Mouse (Mus musculus): ENCODE measurements around the gene Pf4. TPM values are rescaled to one million over a fixed set of nuclear protein-coding genes. Genes with fewer than 3 reads are reported as not detected.

The Pf4 gene
- polyA plus RNA-seq, 1 experiment from 2014 or later: 55.9 TPM

DNA sequence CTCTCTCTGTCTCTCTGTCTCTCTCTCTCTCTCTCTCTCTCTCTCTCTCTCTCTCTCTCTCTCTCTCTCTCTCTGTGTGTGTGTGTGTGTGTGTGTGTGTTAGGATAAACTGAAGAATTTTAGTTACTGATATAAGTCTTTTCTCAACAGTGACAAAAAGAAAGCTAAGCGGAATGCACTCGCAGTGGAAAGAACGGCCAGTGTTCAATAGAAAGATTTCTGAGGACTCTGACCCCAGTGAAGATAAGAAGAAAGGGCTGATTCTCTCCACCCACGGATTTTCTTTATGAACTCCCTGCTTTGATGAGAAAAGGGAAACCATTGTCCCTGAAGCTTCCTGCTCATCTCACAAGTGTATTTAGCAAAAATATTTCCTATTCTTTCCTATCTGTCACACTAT lies 11.9 kb upstream of the Pf4 start:
- H3K9me3 ChIP-seq (ENCODE audit: control insufficient read depth, low read length): no peaks in the 10 kb centered on the region
- no peak overlapping the region for H3K4me3 ChIP-seq (ENCODE audit: low read depth, low read length)
- DNase-seq (ENCODE audit: low spot score): no peak
- no peak overlapping the region for H3K4me2 ChIP-seq (ENCODE audit: low read length)
- H3K4me1 ChIP-seq (replicated peaks; ENCODE audit: control insufficient read depth, insufficient read depth, low read length): peaks cover 20% of the 10 kb centered on the region
- peaks cover 9% of the 10 kb centered on the region for H3K27me3 ChIP-seq (replicated peaks; ENCODE audit: control insufficient read depth, insufficient read depth, low read length)
- H3K9ac ChIP-seq (ENCODE audit: low read length): no peak overlapping the region
- no peak for ATAC-seq (replicated peaks; ENCODE audit: low FRiP score, low TSS enrichment, low read depth)
- H3K27ac ChIP-seq (ENCODE audit: low read depth): no peak overlapping the region
- H3K36me3 ChIP-seq (ENCODE audit: control insufficient read depth, insufficient read depth, low read length): no peaks in the 10 kb centered on the region
- 41% methylated on average over 4 of the region's 4 CpGs for WGBS

DNA sequence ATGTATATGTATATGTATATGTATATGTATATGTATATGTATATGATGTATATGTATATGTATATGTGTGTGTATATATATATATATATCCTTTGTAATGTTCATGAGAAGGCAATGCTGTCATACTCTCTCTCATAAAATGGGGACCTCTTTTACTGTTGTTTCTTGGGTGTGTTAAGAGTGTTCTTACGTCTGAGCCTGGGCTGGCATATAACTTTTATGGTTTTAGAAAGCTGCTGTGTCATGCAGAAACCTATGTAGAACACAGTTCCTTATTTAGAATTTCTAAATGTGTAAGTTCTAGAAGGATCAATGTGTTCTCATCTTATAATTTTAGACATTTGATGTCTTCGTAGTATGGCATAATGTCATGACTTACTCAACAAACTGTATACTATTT lies 11.4 kb upstream of the Pf4 start:
- Histone ChIP-seq H3K27me3 (replicated peaks; ENCODE audit: control insufficient read depth, insufficient read depth, low read length) (peaks cover 9% of the 10 kb centered on the region), H3K4me1 (replicated peaks; ENCODE audit: control insufficient read depth, insufficient read depth, low read length) (peaks cover 20% of the 10 kb centered on the region), H3K27ac (ENCODE audit: low read depth) (no peak overlapping the region), H3K36me3 (ENCODE audit: control insufficient read depth, insufficient read depth, low read length) (no peaks in the 10 kb centered on the region), H3K9ac (ENCODE audit: low read length) (no peak overlapping the region), H3K4me3 (ENCODE audit: low read depth, low read length) (no peak overlapping the region), H3K9me3 (ENCODE audit: control insufficient read depth, low read length) (no peaks in the 10 kb centered on the region), H3K4me2 (ENCODE audit: low read length) (no peak overlapping the region)
- ATAC-seq (replicated peaks; ENCODE audit: low FRiP score, low TSS enrichment, low read depth) (no peak), DNase-seq (ENCODE audit: low spot score) (no peak)
- 87% methylated on average over 2 of the region's 2 CpGs for WGBS

- WGBS: 81% methylated on average over 3 of the region's 3 CpGs
- ATAC-seq (replicated peaks; ENCODE audit: low FRiP score, low TSS enrichment, low read depth): no peak
- DNase-seq (ENCODE audit: low spot score): no peak
These were observed 10.4 kb upstream of the Pf4 start for GRCm38 (mm10) chr5:90761834-90762233.

GRCm38 (mm10) chr5:90763912-90764665 lies 8.1 kb upstream of the Pf4 start:
- WGBS: 73% methylated on average over 12 of the region's 12 CpGs
- no peak overlapping the region for H3K9ac ChIP-seq (ENCODE audit: low read length)
- peaks cover 7% of the 10 kb centered on the region for H3K27me3 ChIP-seq (replicated peaks; ENCODE audit: control insufficient read depth, insufficient read depth, low read length)
- no peak overlapping the region for H3K4me2 ChIP-seq (ENCODE audit: low read length)
- no peaks in the 10 kb centered on the region for H3K36me3 ChIP-seq (ENCODE audit: control insufficient read depth, insufficient read depth, low read length)
- no peaks in the 10 kb centered on the region for H3K9me3 ChIP-seq (ENCODE audit: control insufficient read depth, low read length)
- H3K27ac ChIP-seq (ENCODE audit: low read depth): no peak overlapping the region
- H3K4me1 ChIP-seq (replicated peaks; ENCODE audit: control insufficient read depth, insufficient read depth, low read length): peaks cover 5% of the 10 kb centered on the region
- DNase-seq (ENCODE audit: low spot score): no peak
- no peak overlapping the region for H3K4me3 ChIP-seq (ENCODE audit: low read depth, low read length)
- no peak for ATAC-seq (replicated peaks; ENCODE audit: low FRiP score, low TSS enrichment, low read depth)

More at GRCm38 (mm10) chr5:90761834-90762233, 10.4 kb upstream of the Pf4 start:
- peaks cover 20% of the 10 kb centered on the region for H3K4me1 ChIP-seq (replicated peaks; ENCODE audit: control insufficient read depth, insufficient read depth, low read length)
- no peak overlapping the region for H3K4me3 ChIP-seq (ENCODE audit: low read depth, low read length)
- H3K9me3 ChIP-seq (ENCODE audit: control insufficient read depth, low read length): no peaks in the 10 kb centered on the region
- H3K36me3 ChIP-seq (ENCODE audit: control insufficient read depth, insufficient read depth, low read length): no peaks in the 10 kb centered on the region
- peaks cover 9% of the 10 kb centered on the region for H3K27me3 ChIP-seq (replicated peaks; ENCODE audit: control insufficient read depth, insufficient read depth, low read length)
- H3K4me2 ChIP-seq (ENCODE audit: low read length): no peak overlapping the region
- H3K9ac ChIP-seq (ENCODE audit: low read length): no peak overlapping the region
- H3K27ac ChIP-seq (ENCODE audit: low read depth): no peak overlapping the region

- Histone ChIP-seq H3K4me3 (ENCODE audit: low read depth, low read length) (no peak overlapping the region), H3K4me1 (replicated peaks; ENCODE audit: control insufficient read depth, insufficient read depth, low read length) (no peaks in the 10 kb centered on the region; the same call in 1 of the 2 replicates), H3K9me3 (ENCODE audit: control insufficient read depth, low read length) (no peaks in the 10 kb centered on the region), H3K4me2 (ENCODE audit: low read length) (no peak overlapping the region), H3K27me3 (replicated peaks; ENCODE audit: control insufficient read depth, insufficient read depth, low read length) (no peaks in the 10 kb centered on the region), H3K9ac (ENCODE audit: low read length) (no peak overlapping the region), H3K36me3 (ENCODE audit: control insufficient read depth, insufficient read depth, low read length) (no peaks in the 10 kb centered on the region), H3K27ac (ENCODE audit: low read depth) (no peak overlapping the region)
- 27% methylated on average over 8 of the region's 8 CpGs for WGBS
- ATAC-seq (replicated peaks; ENCODE audit: low FRiP score, low TSS enrichment, low read depth) (no peak), DNase-seq (ENCODE audit: low spot score) (no peak)
These were observed 6.2 kb upstream of the Pf4 start for GRCm38 (mm10) chr5:90765821-90766606.

- Histone ChIP-seq H3K36me3 (ENCODE audit: control insufficient read depth, insufficient read depth, low read length) (no peaks in the 10 kb centered on the region), H3K27me3 (replicated peaks; ENCODE audit: control insufficient read depth, insufficient read depth, low read length) (no peaks in the 10 kb centered on the region), H3K9me3 (ENCODE audit: control insufficient read depth, low read length) (no peaks in the 10 kb centered on the region), H3K4me2 (ENCODE audit: low read length) (no peak within 1 kb of the TSS), H3K27ac (ENCODE audit: low read depth) (no peak within 1 kb of the TSS), H3K4me1 (replicated peaks; ENCODE audit: control insufficient read depth, insufficient read depth, low read length) (no peaks in the 10 kb centered on the region; the same call in none of the 2 replicates), H3K9ac (ENCODE audit: low read length) (no peak within 1 kb of the TSS), H3K4me3 (ENCODE audit: low read depth, low read length) (no peak within 1 kb of the TSS)
- 43% methylated on average over 3 of the region's 3 CpGs for WGBS
- ATAC-seq (replicated peaks; ENCODE audit: low FRiP score, low TSS enrichment, low read depth) (no peak), DNase-seq (ENCODE audit: low spot score) (no peak)
These were observed 4.0 kb upstream of the Pf4 start, which contains the start of gene Ppbp for GRCm38 (mm10) chr5:90768218-90768617. TSS of gene Ppbp (plus strand) at chr5:90768518.

DNA sequence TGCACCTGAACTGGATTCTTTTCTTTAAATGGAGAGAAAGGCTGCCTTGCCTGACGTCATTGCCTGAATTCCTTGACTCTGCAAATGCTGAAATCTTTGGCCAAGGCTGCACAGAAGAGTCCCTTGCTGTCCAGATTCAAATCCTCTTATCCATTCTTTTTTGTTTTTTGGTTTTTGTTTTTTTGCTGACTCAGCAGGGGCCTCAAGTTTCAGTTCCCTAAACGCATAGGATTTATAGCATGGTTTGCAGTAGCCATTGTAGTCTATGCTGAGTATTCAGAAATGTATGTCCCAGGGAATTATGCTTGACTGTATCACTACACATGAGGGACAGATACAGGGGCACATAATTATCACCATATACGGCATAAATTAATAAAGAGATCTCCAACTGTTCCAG lies 866 bp upstream of the Pf4 start:
- H3K27ac ChIP-seq (ENCODE audit: low read depth): no peak overlapping the region
- ATAC-seq (replicated peaks; ENCODE audit: low FRiP score, low TSS enrichment, low read depth) (no peak), DNase-seq (ENCODE audit: low spot score) (no peak)
- H3K9ac ChIP-seq (ENCODE audit: low read length): no peak overlapping the region
- H3K4me1 ChIP-seq (replicated peaks; ENCODE audit: control insufficient read depth, insufficient read depth, low read length): no peaks in the 10 kb centered on the region; the same call in 1 of the 2 replicates
- no peaks in the 10 kb centered on the region for H3K27me3 ChIP-seq (replicated peaks; ENCODE audit: control insufficient read depth, insufficient read depth, low read length)
- no peaks in the 10 kb centered on the region for H3K9me3 ChIP-seq (ENCODE audit: control insufficient read depth, low read length)
- WGBS: 79% methylated on average over 3 of the region's 3 CpGs
- no peak overlapping the region for H3K4me3 ChIP-seq (ENCODE audit: low read depth, low read length)
- H3K4me2 ChIP-seq (ENCODE audit: low read length): no peak overlapping the region
- H3K36me3 ChIP-seq (ENCODE audit: control insufficient read depth, insufficient read depth, low read length): no peaks in the 10 kb centered on the region

GRCm38 (mm10) chr5:90775562-90775961 lies 3.3 kb downstream of the Pf4 start:
- H3K4me1 ChIP-seq (replicated peaks; ENCODE audit: control insufficient read depth, insufficient read depth, low read length): no peaks in the 10 kb centered on the region; the same call in 1 of the 2 replicates
- H3K27ac ChIP-seq (ENCODE audit: low read depth): no peak overlapping the region
- H3K9me3 ChIP-seq (ENCODE audit: control insufficient read depth, low read length): no peaks in the 10 kb centered on the region
- H3K27me3 ChIP-seq (replicated peaks; ENCODE audit: control insufficient read depth, insufficient read depth, low read length): no peaks in the 10 kb centered on the region
- H3K9ac ChIP-seq (ENCODE audit: low read length): no peak overlapping the region
- no peak overlapping the region for H3K4me3 ChIP-seq (ENCODE audit: low read depth, low read length)
- 83% methylated on average over 5 of the region's 5 CpGs for WGBS
- ATAC-seq (replicated peaks; ENCODE audit: low FRiP score, low TSS enrichment, low read depth) (no peak), DNase-seq (ENCODE audit: low spot score) (no peak)
- H3K36me3 ChIP-seq (ENCODE audit: control insufficient read depth, insufficient read depth, low read length): no peaks in the 10 kb centered on the region
- H3K4me2 ChIP-seq (ENCODE audit: low read length): no peak overlapping the region
